Mouse (Mus musculus): Measurements from ENCODE around the gene Slc13a2.

- TF ChIP-seq POLR2A (IDR thresholded peaks at IDR 0.05; ENCODE audit: borderline replicate concordance, extremely low read depth, insufficient read depth, insufficient read length, poor library complexity, severe bottlenecking) (no peak), CTCF (IDR thresholded peaks at IDR 0.05; ENCODE audit: borderline replicate concordance, extremely low read depth, insufficient read depth, insufficient read length) (no peak)
Observed at GRCm38 (mm10) chr11:78427655-78428054, 5.6 kb upstream of the Slc13a2 start.

Measured in brain, embryonic 14.5 days (tissue).